Mouse (Mus musculus) adipocyte (in vitro differentiated cells): ENCODE results near the gene Eefsec.

Source experiments
- DNase-seq: peaks from one replicate; pipeline ENCODE4 v3.0.0-alpha.2; 2016; ENCODE audit warnings: low spot score

Gene Eefsec

DNA sequence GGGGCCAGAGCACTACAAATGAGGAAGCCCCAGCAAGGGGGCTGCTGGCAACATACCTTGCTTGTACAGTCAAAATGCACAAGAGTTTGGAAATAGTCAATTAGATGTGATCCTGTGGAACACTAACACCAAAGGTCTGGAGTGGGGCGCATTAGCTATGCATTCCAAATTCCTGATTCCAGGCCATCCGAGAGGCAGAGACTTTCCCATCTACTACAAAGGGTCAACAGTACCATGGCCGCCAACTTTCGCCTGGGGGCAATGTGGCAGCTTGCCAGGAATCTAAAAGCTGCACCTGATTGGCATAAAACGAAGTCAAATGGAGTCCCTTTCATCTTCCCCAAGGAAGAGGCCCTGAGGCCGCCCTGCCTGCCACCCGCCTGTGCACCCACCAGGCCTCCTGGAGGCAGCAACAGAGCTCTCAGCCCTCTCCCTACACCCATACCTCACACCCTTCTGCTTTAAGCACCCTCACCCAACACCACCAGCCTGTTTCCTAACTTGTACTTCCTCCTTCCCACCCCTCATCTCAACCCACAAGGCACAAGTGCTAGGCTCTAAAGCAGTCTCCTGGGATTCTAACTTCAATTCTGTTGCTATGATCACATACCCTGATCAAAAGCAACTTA, 30.1 kb downstream of the Eefsec start:
- no peak for DNase-seq

DNA sequence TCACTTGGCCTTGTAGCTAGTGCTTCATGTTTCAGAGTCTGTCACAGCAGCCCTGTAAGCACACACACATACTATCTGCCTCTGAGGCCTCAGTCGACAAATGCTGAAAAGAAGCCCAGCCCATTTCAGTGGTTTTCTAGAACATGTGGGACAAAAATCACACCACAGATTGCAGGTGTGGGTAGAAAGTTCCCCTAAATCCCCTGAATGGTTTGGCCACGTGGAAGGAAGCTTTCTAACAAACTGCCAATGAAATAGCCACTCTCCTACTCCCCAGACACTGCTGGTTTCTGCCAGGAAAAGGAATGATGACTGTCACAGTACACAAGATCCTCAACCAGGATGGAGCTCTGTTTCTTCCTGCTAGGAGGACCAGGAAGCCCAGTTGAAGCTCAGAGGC, 33.7 kb downstream of the Eefsec start:
- no peak for DNase-seq

DNA sequence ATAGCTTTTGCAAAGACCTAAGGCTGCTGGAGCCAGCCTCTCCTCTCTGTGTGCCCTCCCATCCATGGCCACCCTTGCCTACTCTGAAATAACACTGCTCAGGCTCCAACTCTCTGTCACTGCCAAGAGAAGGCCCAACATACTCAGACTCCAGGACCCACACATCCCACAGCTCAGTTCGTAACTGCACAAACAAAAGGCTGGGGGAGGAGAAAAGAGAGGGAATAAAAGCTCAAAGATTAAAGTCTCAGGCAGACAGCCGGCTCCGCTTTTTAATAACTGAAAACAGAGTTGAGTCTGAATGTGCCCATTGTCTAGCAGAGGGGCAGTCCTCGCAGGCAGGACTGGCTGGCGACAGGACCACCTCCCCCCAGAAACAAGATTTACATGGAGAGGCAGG, 36.8 kb downstream of the Eefsec start:
- no peak for DNase-seq

DNA sequence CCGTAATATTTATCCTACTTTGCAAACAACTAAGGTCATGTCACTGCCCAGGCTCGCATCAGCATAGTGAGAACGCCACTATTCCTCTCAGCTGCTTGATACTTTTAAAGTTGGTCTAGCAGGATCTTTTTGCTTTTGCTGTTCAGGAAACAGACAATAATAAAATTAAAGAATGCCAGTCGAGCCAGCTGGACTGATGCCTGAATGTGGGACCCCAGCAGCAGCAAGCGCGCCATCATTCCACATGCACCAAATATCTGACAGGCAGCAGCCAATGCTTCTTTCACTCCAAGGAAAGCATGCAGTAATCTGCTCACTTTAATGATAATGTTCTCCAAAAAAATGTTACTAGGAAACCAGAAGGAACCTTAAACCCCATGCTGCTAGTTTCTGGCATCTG, 45.9 kb downstream of the Eefsec start:
- DNase-seq: no peak

DNA sequence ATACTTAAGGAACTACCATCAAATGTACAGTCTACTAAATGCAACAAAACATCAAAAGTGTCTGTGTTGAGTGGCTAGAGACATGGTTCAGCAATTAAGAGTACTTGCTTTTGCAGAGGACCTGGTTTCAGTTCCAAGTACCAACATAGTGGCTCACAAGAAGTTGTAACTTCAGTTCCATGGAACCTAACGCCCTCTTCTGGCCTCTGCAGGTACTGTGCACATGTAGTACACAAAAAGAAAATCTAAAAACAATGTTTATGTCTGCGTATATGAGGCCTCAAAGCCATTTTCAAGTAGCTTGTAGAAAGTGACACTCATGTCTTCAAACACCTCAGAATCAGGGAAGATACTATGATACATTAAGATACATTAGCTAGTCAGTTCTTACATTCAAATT, 48.4 kb downstream of the Eefsec start:
- no peak for DNase-seq

DNA sequence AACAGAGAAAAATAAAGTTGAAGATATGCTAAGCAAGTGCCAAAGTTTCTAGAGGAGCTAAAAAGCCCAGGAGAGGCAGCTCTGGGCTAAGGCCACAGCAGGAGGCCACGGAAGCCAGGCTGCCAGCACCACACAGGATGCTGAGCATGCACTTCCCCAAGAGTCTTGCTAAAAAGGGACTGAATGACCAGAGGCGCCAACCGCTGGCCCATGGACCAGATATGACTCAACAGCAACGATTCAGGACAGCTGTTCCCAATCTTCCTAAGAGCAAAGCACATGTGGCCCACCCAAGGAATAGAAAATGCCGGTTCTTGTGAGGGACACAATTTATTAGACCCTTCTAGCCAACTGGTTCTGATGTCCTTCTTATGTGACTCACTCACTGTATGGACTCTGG, 57.4 kb downstream of the Eefsec start:
- peak; percentile 36 for DNase-seq

DNA sequence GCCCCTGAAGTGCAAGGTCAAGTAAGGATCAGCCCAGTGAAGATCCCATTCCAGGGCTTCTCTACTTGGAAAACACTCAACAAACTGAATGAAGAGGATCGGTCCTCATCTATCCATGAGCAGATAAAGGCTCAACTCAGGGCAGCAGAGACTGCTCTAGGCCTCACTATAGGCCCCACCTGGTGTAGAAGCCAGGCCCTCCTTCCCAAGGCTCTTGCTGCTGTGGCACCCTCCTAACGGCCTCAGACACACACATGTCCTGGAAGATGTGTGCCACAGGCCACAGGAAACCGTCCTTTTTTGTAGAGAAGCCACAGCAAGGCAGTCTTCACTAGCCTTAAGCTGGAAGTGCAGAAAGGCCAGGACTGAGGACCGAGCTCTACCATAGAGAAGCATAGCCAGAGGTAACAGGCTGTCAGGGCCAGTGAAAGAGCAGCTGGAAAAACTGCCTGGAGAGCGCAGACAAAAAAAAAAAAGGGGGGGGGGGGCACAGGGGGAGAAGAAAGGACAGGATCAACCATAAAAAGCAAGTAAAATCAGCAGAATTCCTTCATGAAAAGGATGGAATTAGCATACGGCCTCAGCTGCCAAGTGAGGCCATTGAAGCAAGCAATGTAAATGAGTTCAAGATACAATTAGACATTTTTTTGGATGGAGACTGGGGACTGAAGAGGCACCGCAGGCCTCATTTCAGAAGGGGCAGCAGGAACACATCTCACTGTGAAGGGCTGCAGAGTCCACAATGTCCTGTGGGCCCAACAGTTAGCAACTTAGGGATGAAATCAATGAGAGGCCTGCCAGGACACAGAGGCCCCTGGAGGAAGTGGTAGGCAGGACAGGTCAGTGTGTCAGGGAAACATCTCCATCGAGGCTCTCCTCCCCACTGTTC, 58.3 kb downstream of the Eefsec start:
- DNase-seq: no peak

DNA sequence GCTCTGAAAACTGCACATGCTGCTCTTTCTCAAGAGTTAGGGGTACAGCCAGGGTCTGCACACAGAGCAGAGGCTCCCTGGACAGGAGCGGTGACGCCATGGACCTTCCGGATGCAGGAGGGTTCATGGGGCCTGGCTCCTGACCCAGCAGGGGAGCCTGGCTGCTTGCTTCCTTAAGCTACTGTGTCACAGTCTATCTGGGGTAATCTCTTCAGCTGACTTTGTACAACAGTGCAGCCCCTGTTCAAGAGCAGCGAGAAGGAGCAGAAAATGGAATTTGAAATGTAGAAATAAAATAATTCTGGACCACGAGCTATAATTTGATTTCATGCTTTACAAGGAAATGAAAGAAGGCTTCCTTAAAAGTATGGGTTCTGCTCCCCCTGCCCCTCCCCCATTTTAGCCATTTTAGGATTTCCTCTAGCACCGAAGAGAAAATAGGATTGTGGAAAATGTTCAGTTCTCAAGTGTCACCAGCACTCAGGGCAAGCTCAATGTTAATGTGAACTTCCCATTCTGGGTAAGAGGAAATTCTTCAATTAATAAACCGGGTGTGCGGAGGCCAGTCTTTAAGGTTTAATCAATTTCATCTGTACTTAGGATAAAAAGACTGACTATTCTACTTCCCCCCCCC, 61.8 kb downstream of the Eefsec start:
- no peak for DNase-seq

DNA sequence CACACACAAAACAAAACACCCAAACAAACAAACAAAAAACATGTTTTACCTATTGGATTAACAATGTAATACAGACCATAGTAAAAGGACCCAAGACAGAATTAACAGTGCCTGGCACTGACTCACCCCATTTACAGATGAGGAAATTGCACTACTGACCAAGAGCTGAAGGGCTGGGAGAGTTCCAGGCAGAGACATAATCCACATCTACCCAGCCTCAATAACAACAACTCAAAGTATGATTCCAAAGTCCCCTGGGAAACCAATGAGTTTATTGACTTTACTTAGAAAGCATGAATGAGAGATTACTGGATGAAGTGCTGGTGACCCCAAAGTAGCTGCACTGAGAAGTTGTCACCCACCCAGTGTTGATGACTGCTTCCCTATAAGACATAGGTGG, 62.6 kb downstream of the Eefsec start:
- peak; percentile 33 for DNase-seq

DNA sequence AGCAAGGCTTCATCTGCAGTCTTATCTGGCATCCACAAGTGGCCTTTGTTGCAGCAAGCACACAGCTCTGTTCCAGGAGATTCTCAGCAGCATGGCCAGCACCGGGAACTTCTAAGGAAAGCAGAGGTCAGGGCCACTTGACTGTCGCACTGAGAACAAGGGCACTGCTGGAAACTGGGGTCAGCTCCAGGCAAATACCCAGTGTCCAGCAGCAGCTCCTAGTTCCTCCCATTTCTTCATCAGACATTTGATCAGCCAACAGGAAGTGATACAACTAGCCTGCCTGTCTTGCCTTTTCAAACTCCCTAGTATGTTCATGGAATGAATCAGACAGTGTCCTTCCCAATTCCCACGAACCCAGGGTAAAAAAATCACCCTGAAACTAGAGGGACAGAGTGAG, 66.6 kb downstream of the Eefsec start:
- peak; percentile 38 for DNase-seq

DNA sequence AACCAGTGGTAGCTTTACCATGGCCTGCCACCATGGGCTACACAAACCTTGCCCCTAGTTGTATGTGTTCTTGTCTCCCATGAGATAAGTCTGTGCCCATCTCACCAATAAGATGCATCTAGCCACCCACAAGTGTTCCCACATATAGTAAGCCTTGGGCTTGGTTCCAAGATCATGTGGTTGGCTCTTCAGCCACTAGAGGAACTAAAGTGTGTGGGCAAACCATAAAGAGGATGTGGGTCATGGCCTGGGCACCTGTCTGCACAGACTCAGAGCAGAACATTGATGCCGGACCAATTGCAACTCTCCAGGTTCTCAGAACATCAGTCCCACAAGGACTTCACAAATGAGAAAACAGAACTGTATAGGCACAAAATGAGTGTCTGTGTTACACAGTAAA, 67.5 kb downstream of the Eefsec start:
- no peak for DNase-seq

DNA sequence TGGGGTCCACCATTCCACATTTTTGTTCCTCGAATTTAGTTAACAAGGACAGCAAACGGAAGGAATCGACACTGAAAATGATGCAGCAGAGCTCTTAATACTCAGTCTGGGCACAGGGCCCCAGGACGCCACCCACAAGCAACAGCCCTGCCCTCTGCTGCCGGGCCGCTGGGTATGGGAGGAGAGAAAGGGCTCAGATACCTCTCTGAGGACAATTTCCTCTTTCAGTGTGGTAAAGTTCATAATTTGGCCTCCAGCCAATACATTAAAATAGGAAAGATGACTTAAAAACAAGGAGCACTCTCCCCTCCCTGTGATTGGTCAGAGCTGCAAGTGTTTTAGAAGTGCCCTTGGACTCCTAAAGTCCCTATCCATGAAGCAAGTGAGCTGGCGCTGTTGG, 72.1 kb downstream of the Eefsec start:
- DNase-seq: no peak

DNA sequence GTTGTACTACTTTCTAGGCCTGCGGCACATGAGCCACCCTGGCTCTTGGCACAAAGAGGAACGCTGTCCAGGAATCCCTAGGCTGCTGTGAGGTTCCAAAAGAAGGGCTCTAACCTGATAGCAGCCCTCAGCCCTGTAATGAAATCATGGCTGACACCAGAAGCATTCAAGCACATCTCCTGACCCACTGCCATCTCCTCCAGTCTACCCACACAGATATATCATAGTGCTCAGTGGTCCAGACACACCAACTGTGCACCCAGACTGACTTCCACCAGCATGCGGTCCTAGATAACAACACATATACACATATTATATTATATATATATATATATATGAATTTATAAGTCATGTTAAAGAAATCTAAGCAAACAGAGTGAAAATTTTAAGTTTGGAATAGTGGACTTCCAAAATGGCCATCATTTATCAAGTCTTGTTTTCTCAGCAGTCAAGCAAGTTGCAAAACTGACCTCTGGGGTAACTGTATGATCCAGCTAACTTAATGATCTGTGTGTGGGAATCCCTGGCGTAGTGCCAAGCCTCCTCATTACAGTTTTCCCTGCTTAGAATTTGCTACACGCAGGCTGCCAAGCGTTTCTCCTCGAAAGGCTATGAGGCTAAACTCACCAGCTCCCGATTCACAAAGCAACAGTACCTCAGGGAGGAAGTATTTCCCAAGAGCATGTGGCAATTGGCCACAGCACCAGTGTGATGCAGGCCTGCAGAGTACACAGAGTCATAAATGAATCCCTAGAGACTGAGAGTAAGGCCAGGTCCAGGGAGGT, 76.3 kb downstream of the Eefsec start:
- peak; percentile 94 for DNase-seq

DNA sequence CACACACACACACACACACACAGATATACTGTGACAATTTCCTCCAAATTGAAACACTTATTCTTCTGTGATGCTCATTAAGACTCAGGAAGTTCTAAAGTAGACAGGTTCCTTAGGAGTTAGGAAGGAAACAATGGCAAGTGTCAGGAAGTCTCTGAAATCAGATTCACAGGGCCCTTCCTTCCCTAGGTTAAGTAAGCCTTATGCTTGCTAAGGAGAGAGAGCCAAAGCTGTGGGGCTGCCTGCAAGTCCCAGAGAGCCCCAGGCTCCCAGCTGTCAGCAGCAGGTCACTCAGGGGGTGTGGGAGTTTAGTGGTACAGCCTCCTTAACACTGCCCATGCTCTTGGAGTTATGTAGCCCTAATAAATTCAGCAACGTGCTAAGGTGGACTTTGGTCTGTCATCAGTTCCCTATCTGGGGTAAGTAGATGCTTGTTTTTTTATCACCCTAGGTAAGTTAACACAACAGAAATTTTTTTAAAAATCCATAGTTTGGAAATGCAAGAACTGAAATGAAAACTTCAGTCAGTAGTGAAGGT, 82.8 kb downstream of the Eefsec start:
- DNase-seq: no peak

DNA sequence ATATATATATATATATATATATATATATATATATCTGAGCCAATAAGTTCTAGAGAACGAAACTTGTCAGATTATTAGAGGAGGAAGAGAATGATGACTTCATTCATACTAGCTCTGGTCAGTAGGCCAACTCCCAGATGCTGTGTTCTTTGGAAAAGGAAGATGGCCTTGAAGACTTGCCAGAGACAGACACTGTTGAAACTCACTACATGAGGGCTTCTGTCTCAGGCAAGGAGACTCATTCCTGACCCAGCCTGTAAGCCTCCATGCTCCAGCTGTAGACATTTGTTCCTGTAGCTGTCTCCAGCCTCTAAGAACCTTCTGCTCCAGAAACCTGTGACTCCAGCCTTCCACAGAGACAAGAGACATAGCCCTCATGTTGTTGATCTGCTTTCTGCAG, 85.2 kb downstream of the Eefsec start:
- no peak for DNase-seq

DNA sequence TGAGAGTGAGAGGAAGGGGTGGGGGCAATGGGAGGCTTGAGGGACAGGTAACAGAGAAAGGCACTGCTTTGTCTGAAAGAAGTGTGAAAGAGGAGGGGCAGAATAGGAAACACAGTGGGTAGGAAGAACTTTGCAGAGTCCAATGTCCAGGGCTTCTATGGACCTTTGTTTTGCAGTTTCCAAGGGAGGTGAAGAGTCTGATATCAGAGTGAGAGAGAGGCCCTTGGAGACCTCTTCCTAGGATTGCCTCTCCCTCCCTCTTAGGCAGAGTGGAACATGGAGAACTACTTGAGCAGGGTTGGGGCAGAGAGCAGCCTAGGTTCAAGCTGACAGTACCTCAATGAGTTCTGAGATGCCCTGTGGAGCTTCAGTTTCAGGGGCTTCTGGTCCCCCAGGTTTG, 88.1 kb downstream of the Eefsec start:
- no peak for DNase-seq

DNA sequence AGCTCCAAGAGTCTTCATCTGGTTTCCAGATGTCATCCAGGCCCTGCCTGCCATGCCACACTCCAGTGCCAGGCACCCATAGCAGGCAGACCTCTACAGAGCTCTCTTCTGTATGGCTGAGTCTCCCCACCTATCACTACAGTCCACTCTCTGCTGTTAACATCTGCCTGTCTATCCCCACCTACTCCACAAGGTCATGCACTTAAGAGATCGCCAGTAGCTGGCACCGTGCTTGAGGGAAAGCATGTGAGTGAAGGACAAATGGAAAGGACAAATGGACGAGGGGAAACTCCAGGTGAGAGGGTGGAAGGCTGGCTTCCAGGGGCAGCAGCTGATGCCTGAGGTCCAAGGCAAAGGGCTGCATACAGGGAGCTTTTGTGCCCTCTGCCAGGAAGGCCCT, 90.5 kb downstream of the Eefsec start:
- no peak for DNase-seq

DNA sequence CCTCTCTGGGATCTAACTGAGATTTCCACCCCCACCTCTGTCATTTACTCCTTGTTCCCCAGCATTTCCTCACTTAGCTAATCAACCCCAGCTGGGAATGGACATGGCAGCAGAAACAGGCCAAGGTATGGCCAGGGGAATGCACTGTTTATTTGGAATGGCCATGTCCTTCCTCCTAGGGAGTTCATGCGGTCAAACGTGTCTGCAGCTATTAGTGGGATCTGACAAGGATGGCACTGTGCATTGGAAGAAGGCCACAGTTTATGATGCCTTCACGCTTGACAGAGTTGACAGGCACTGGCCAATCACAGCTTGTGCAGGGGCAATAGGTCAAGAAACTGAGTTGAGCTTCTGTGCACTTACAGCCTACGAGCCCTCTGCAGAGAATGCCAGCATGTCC, 93.8 kb downstream of the Eefsec start:
- no peak for DNase-seq

DNA sequence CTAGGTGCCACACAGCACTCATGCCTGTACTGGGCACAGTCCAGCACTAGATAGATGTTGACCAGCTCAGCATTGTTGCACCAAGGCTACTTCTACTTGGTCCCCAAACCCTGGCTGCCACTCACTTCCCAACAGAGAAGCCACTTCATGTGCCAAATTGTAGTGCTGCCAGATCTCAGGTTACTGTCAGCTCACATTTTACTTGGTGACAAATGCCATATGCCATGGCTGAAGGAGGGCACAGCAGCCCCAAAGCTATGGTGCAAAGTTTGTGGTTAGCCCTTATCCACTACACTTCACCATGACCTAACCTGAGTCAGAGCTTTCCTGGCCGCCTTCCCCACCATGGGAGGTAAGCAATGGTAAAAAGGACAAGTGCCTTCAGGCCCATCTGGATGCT, 99.6 kb downstream of the Eefsec start:
- no peak for DNase-seq

DNA sequence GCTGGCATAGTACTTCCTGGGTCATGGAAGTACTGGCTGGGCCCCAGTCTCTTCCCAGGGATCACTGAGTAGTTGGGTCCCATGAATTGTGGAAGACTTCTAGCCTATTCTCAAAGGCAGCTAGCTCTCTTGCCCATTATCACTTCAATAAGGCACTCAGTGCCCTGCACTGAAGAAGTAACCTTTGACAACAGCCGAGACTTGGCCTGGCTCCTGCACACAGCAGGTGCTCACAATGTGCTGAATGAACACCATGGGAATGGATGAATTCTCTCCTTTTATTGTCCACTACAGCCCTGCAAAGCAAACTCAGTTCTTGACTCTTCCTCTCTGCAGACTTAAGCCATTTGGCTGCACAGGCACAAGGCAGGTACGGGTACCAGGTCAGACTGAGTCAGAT, 101.0 kb downstream of the Eefsec start:
- DNase-seq: no peak

DNA sequence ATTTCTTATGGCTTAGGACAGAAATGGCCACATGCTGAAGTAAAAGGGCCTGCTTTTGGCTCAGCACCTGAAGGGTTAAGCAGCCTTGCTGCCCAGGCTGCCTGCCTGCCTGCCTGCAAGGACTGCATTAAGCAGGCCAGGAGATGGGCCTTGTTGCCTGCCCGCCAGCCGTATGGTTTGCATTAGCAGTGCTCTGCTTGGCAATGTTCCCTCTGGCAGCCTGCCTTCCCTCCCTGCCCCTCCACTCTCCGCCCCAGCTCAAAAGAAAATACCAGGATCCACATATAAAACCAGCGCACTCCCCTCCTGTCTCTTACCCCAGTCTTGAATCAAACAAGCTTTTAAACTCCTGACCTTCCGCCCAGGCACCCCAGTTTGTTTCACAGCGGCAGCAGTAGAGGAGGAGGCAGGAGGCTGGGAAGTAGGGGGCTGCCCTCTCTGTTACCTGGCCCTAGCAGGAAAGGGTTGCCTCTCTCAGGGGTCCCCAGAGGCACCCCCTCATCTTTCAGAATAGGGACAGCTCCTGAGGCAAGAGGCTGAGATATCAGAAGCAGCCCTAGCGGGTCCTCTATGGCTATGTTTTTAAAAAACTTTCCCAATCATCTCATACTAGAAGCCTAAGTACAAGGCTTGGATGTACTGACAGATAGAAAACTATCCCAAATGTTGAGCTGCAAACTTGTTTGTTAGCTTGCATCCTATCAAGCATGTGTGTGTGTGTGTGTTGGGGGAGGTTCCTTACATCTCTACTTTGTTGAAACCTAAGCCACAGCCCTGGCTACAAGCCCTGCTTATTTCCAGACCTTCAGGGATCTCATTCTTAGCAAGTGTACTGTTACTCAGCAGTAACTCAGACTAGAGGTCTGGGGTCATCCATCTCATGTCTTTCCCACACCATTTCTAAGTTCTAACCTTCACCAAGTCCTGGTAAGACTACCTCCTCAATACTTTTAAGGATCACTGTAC, 102.6 kb downstream of the Eefsec start:
- peak; percentile 88 for DNase-seq
